Mouse (Mus musculus) liver, embryonic 11.5 days (tissue): ENCODE measurements at regions not wholly inside any gene's neighbourhood (a gene's known extent, or its start where the extent isn't known, plus 50 kb on each side); places are given as distances from the start of the nearest gene placed in this dataset.

Source experiments
- ATAC-seq: fragments of 200-750 bp; cut with Nextera tagmentation; replicated peaks from 2 replicates; pipeline ENCODE4 v1.8.0; 2017; ENCODE audit warnings: moderate number of reproducible peaks, mild to moderate bottlenecking, moderate TSS enrichment, moderate library complexity; ENCODE audit not compliant: low FRiP score
- DNase-seq: peaks from one replicate; pipeline ENCODE4 v3.0.0-alpha.2; 2017; ENCODE audit warnings: low spot score
- H3K27ac ChIP-seq: fragments of 300-500 bp; sonication (generic); 2 replicates; pipeline ENCODE4 v1.5.1; 2014; ENCODE audit warnings: mild to moderate bottlenecking, low read depth, low read length, control low read depth
- H3K27me3 ChIP-seq: fragments of 300-500 bp; sonication (generic); replicated peaks from 2 replicates; pipeline ENCODE4 v1.6.1; 2014; ENCODE audit warnings: low read length, mixed read lengths; ENCODE audit not compliant: control insufficient read depth, insufficient read depth
- H3K36me3 ChIP-seq: fragments of 300-500 bp; sonication (generic); 2 replicates; pipeline ENCODE4 v1.6.1; 2014; ENCODE audit warnings: mild to moderate bottlenecking, low read length, moderate library complexity, mixed read lengths; ENCODE audit not compliant: control insufficient read depth, insufficient read depth
- H3K4me1 ChIP-seq: fragments of 300-500 bp; sonication (generic); replicated peaks from 2 replicates; pipeline ENCODE4 v1.6.1; 2014; ENCODE audit warnings: low read length, mixed read lengths; ENCODE audit not compliant: control insufficient read depth, insufficient read depth
- H3K4me2 ChIP-seq: fragments of 300-500 bp; sonication (generic); 2 replicates; pipeline ENCODE4 v1.6.1; 2014; ENCODE audit warnings: mild to moderate bottlenecking, control low read depth, moderate library complexity
- H3K4me3 ChIP-seq: fragments of 300-500 bp; sonication (generic); 2 replicates; pipeline ENCODE4 v1.5.1; 2014; ENCODE audit warnings: low read depth, low read length, control low read depth
- H3K9ac ChIP-seq: fragments of 300-500 bp; sonication (generic); 2 replicates; pipeline ENCODE4 v1.6.1; 2014; ENCODE audit warnings: low read depth, low read length, control low read depth
- H3K9me3 ChIP-seq: fragments of 300-500 bp; sonication (generic); 2 replicates; pipeline ENCODE4 v1.6.1; 2016; ENCODE audit warnings: low read length, inconsistent platforms, mixed read lengths; ENCODE audit not compliant: control insufficient read depth
- WGBS: fragments of 180-500 bp; shearing (Covaris S2); extraction: QIAGEN DNeasy Blood & Tissue Kit; methylation state at CpG from one replicate; pipeline ENCODE4 v1.1.7; 2014; 5-methylcytosine and 5-hydroxymethylcytosine counted together

DNA sequence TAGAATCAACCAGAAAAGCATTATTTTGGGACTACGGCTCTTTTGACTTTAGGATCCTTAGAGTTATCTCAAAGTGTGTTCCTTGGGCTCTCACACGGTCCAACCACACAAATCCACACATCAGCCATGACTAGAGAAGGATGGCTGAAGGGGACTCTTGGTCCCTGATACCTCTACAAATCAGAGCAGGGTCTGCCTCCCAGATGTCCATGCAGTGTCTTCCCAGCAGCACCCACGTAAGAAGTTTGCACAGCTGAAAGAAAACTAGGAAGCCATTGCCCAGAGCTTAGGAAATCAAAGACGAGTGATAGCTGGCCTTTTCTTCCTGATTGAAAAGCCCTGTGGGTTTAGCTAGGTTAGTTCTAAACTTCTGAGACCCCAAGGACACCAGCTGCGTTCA lies 84.1 kb downstream of the Gm21962 start:
- H3K9me3 ChIP-seq, result no peaks in the 10 kb centered on the region
- ATAC-seq (no peak), DNase-seq (no peak)
- no peak overlapping the region for H3K9ac ChIP-seq
- H3K4me3 ChIP-seq, result no peak overlapping the region
- WGBS, result 77% methylated on average over 5 of the region's 5 CpGs
- H3K4me2 ChIP-seq, result no peak overlapping the region
- no peaks in the 10 kb centered on the region for H3K4me1 ChIP-seq
- 0 out of 2 replicates have a peak, but pooled peaks cover 3% of the 10 kb centered on the region for H3K27me3 ChIP-seq
- no peaks in the 10 kb centered on the region for H3K36me3 ChIP-seq
- H3K27ac ChIP-seq, result no peak overlapping the region

DNA sequence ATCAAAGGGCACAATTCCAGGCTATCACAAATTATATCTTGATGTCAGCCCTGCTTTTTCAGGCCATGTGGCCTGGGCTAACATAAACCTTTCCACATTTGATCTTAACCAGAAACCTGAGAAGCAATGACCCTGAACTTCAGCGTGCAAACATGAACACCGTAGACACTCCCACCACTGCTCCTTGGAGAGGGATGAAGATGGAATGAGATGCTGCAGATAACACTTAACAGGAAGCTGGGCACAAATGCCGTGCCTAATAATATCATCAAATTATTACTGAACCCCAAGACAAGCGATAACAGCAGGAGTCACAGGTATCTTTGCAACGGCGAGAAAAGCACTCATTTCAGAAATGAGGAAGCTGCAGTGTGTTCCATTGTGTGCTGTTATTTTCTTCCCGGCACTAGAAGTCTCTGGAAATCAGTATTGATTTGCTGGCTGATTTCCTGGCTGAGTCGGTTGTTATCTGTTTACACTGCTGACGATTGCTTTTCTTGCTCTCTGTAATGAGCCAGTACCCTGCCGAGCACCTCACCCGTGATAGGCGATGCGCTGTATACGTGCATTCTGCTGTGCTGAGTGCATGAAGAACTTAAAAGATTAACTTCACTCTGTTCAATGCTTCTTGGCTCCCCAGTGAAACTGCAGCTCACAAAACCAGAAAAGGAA lies 91.0 kb downstream of the Gm21962 start:
- ATAC-seq, result no peak
- DNase-seq, result no peak
- no peak overlapping the region for H3K9ac ChIP-seq
- no peak overlapping the region for H3K4me2 ChIP-seq
- H3K9me3 ChIP-seq, result no peaks in the 10 kb centered on the region
- H3K4me1 ChIP-seq, result no peaks in the 10 kb centered on the region
- 0 out of 2 replicates have a peak, but pooled peaks cover 2% of the 10 kb centered on the region for H3K27me3 ChIP-seq
- no peaks in the 10 kb centered on the region for H3K36me3 ChIP-seq
- H3K4me3 ChIP-seq, result no peak overlapping the region
- H3K27ac ChIP-seq, result no peak overlapping the region
- 57% methylated on average over 14 of the region's 14 CpGs for WGBS

DNA sequence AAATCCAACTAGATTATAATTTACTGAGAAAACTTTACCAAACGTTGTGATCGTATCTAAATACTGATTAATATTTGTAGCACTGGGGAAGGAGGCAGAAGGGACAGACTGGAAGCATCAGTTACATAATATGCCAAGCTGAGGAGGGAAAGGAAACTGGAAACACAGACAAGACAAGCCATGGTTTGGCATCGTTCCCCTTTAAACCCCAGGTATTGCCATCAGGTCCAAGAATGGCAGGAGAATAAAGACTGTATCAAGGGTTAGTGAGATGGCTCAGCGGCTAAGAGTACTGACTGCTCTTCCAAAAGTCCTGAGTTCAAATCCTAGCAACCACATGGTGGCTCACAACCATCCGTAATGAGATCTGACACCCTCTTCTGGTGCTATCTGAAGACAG lies 92.1 kb downstream of the Gm21962 start:
- no peak overlapping the region for H3K4me3 ChIP-seq
- H3K36me3 ChIP-seq, result no peaks in the 10 kb centered on the region
- WGBS, result 89% methylated on average over 5 of the region's 5 CpGs
- 0 out of 2 replicates have a peak, but pooled peaks cover 2% of the 10 kb centered on the region for H3K27me3 ChIP-seq
- no peaks in the 10 kb centered on the region for H3K4me1 ChIP-seq
- DNase-seq (no peak), ATAC-seq (no peak)
- no peak overlapping the region for H3K27ac ChIP-seq
- H3K9ac ChIP-seq, result no peak overlapping the region
- H3K4me2 ChIP-seq, result no peak overlapping the region
- H3K9me3 ChIP-seq, result no peaks in the 10 kb centered on the region

DNA sequence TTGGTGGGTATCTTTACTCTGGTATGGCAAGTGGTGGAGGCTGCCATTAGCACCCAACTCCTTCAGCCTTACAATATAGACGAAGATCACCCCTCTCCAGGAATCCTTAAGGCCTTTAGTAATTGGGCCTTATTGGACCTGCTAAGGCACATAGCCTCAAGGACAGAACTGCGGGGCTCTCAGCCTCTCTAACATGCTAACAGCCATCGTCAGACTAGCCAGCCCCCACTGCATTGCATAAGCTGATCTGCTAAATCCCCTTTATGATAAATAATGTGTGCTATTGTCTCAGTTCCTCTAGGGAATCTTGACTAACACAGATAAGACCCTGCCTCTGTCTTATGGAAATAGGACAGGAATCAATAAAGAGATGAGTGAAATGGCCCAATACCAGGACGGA lies 95.7 kb upstream of the H2afz start:
- Histone ChIP-seq H3K4me3 (no peak overlapping the region), H3K27me3 (no peaks in the 10 kb centered on the region), H3K27ac (no peak overlapping the region), H3K9ac (no peak overlapping the region), H3K4me2 (no peak overlapping the region), H3K36me3 (no peaks in the 10 kb centered on the region), H3K4me1 (no peaks in the 10 kb centered on the region), H3K9me3 (no peaks in the 10 kb centered on the region)
- 80% methylated on average over 4 of the region's 4 CpGs for WGBS
- no peak for ATAC-seq
- DNase-seq, result no peak

DNA sequence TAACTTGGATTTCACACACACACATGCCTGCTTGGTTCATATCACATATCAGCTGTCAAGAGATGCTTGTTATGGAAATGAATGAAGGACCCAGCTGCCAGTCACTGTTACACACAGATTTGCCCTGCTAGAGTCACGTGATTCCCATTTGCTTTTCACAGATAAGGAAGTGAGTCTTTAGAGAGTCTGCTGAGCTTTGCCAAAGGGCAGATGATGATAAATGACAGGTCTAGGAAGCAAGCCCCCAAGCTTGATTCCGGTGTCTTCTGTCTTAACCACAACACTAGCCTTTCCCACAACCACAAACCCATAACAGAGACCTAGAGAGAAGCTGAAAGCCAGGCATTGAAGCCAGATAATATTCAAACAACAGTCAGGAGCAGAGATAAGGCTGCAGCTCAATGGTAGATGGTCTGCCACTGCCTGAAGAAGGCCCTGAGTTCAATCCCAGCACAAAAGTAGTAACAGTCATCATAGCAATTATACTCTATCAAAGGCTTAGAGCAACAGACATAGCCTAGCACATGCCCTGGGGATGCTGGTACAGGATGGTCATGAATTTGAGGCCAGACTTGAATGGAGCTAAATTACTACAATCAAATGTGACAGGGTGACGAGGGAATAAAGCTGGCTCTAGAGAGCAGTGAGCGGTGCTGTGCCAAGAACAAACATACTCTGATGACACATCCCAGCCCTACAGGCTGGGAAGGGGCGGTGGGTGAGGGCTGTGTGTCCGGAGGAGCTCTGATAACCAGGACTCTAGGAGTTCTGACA lies 89.0 kb upstream of the H2afz start:
- Histone ChIP-seq H3K27ac (no peak overlapping the region), H3K4me2 (no peak overlapping the region), H3K36me3 (no peaks in the 10 kb centered on the region), H3K9ac (no peak overlapping the region), H3K4me1 (no peaks in the 10 kb centered on the region), H3K9me3 (no peaks in the 10 kb centered on the region), H3K27me3 (peaks cover 22% of the 10 kb centered on the region), H3K4me3 (no peak overlapping the region)
- peak; percentile 41 for DNase-seq
- WGBS, result 34% methylated on average over 6 of the region's 6 CpGs
- peak; percentile 76 for ATAC-seq

DNA sequence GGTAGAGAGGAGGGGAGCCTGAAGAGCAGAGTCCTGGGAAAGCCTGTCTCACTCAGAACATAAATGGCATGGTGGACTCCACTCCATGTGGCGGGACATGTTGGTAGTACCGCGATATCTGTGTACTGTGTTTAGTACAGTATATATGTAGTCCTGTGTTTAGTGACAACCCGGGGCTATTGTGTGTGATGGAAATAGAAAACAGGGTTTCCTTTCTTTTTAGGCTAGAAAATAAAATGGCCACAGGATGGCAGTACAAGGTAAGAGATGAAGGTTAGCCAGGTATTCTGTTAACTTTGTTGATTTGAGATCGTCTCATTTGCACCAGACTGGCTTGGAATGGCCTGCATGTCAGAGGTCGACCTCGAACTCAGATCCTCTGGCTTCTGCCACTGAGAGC lies 86.2 kb upstream of the H2afz start:
- H3K4me1 ChIP-seq, result no peaks in the 10 kb centered on the region
- no peak overlapping the region for H3K27ac ChIP-seq
- 29% methylated on average over 7 of the region's 7 CpGs for WGBS
- H3K4me3 ChIP-seq, result no peak overlapping the region
- H3K27me3 ChIP-seq, result peaks cover 33% of the 10 kb centered on the region
- H3K9ac ChIP-seq, result no peak overlapping the region
- DNase-seq, result no peak
- no peaks in the 10 kb centered on the region for H3K36me3 ChIP-seq
- no peak overlapping the region for H3K4me2 ChIP-seq
- ATAC-seq, result no peak
- H3K9me3 ChIP-seq, result no peaks in the 10 kb centered on the region

DNA sequence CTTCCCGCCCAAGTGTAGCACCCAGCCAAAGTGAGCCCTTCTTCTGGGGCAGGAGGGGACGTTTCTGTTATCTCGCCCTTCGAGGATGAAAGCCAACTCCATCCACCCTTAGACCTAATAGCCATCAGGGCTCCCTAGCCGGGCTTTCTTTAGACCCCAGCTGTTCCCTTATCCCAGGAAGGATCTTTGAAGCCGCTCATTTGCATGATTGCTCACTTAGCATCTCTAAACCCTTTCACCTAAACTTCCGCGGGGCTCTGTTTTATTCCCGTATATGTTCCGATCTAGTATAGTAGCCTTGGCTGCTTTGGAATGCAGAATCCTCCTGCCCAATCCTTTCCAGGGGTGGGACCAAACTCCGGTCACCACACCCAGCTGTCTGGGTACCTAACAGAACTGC lies 84.3 kb upstream of the H2afz start:
- H3K27me3 ChIP-seq, result peaks cover 33% of the 10 kb centered on the region
- no peaks in the 10 kb centered on the region for H3K9me3 ChIP-seq
- H3K9ac ChIP-seq, result no peak overlapping the region
- ATAC-seq, result no peak
- WGBS, result 7% methylated on average over 11 of the region's 11 CpGs
- no peaks in the 10 kb centered on the region for H3K4me1 ChIP-seq
- H3K4me2 ChIP-seq, result no peak overlapping the region
- H3K27ac ChIP-seq, result no peak overlapping the region
- DNase-seq, result no peak
- H3K4me3 ChIP-seq, result no peak overlapping the region
- H3K36me3 ChIP-seq, result no peaks in the 10 kb centered on the region

DNA sequence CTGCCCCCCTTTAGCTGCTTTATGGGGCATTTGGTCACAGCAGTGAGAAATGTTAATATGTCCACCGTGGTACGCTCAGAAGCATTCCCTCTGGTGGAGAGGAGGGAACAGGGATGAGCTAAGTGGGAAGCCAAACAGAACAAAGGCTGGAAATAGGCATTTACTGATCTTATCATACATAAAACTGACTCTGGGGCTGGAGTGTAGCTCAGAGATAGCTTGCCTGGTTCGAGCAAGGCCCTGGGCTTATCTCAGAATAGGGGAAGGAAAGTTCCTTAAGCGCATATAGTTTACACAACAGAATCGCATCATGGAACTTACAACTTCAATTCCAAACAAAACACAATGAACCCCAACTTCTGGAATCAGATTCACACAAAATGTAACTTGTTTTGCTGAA lies 81.5 kb upstream of the H2afz start:
- H3K27me3 ChIP-seq, result peaks cover 31% of the 10 kb centered on the region
- H3K36me3 ChIP-seq, result no peaks in the 10 kb centered on the region
- WGBS, result 28% methylated on average over 5 of the region's 5 CpGs
- DNase-seq, result no peak
- ATAC-seq, result no peak
- no peak overlapping the region for H3K9ac ChIP-seq
- H3K4me3 ChIP-seq, result no peak overlapping the region
- no peaks in the 10 kb centered on the region for H3K4me1 ChIP-seq
- no peak overlapping the region for H3K4me2 ChIP-seq
- no peaks in the 10 kb centered on the region for H3K9me3 ChIP-seq
- H3K27ac ChIP-seq, result no peak overlapping the region
